Mouse (Mus musculus) gastrocnemius, postnatal 4 days (tissue): ENCODE data around the gene Crk. TPM values are rescaled to one million over a fixed set of nuclear protein-coding genes. Genes with fewer than 3 reads are reported as not detected.
"Not testable (repeated sequence)": the region's sequence is repeated elsewhere in the genome, so short reads cannot be mapped to it uniquely, and the experiment has no call there.

Experiments used
- DNase-seq, 2 experiments: peaks; one replicate each; pipeline ENCODE4 v3.0.0; 2021 to 2022; ENCODE audit warnings: low spot score in 2 of 2, mixed read lengths in 2 of 2
- total RNA-seq, 2 experiments: library from RNA; stranded (reverse); gene quantifications; 2 replicates each; pipeline ENCODE4 v1.2.3; 2021

Crk gene
- total RNA-seq, 2 experiments from 2014 or later, result 67.5 to 76.6 TPM

DNA sequence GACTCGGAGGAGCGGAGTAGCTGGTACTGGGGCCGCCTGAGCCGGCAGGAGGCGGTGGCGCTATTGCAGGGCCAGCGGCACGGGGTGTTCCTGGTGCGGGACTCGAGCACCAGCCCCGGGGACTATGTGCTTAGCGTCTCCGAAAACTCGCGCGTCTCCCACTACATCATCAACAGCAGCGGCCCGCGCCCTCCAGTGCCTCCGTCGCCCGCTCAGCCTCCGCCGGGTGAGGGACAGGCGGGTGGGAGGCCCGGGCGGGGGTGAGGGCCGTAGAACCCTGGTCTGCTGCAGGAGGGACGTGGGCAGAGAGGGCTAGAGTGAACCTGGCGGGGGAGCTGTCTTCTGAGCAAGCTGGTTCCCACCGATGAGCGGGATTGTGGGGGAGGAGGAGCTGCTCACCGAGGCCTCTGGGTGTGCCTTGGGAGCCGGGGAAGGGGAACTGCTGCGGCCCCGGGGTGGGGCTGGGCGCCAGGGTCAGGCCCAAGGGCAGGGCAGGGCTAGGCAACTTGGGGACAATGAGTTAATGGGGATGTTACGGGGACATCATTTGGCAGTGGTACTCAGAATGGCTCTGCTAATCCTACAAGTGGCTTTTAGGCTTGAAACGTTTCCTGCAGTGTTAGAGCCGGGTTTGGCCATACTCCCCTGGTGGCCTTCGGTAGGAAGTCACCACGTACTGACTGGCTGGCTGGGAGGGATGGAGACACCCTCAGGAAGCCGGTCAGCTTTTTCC, 546 bp downstream of the Crk start:
- DNase-seq, result peak; percentile 49 to 68

DNA sequence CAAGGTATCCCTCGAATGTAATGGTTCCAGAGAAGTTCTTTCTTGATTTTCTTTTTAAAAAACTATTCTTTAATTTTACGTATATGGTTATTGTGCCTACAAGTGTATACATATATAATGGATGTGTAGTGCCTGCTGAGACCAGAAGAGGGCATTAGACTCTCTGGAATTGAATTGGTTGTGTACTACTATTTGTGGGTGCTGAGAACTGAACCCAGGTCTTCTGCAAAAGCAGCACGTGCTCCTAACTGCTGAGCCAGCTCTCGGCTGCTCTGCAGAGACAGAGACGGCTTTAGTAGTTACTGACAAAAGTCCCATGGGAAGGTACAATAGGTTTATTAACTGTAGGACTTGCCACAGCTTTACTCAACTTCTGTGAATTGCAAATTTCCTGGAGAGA, 5.4 kb downstream of the Crk start:
- no peak for DNase-seq

DNA sequence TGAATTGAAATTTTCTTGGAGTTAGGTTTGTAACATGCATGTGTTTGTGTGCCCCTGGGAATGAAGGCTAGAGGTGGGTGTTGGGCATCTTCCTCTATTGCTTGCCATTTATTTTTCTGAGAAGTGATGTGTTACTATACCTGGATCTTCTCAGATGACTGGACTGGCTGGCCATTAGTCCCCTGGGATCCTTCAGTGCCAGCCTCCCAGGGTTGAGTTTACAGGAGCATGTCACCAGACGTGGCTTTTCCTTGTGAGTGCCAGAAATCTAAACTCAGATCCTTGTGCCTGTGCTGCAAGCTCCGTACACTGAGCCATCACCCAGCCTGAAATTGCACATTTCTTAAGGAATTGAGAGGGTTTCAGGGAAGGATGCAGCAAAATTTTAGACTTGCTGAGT, 5.9 kb downstream of the Crk start:
- no peak for DNase-seq

DNA sequence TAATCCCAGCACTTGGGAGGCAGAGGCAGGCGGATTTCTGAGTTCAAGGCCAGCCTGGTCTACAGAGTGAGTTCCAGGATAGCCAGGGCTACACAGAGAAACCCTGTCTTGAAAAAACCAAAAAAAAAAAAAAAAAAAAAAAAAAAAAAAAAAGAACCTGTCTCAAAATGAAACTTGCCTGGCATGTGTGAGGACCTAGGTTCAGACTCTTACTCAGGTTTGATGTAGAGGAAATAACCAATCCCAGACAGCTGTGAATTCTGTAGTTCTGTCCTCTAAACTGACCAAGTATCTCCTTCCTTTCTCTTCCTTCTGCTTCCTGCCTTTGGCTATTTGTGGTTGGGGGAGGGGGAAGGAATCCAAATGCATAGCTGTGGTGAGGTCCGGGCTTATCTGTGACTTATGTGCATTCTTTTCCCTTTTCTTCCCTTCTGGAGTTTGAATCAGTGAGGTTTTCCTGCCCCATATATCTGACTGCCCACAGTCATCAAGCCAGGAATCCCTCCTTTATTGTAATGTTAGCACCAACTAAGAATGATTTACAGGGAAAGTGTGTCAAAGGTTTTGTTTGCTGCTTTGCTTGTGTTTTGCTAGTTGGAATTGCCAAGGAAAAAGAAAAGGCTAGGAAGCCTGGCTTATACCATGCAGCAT, 8.4 kb downstream of the Crk start:
- no peak for DNase-seq

DNA sequence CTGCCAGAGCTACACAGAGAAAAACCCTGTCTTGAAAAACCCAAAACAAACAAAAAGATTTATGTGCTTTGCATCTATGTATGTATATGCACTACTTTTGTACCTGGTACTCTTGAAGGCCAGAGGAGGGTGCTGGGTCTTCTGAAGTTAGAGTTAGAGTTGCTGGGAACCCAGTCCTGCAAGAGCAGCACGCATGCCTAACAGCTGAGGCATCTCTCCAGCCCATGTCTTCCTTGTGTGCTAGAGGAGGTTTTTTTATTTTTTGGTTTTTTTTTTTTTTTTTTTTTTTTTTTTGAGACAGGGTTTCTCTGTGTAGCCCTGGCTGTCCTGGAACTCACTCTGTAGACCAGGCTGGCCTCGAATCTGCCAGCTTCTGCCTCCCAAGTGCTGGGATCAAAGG, 9.1 kb downstream of the Crk start:
- no peak for DNase-seq

DNA sequence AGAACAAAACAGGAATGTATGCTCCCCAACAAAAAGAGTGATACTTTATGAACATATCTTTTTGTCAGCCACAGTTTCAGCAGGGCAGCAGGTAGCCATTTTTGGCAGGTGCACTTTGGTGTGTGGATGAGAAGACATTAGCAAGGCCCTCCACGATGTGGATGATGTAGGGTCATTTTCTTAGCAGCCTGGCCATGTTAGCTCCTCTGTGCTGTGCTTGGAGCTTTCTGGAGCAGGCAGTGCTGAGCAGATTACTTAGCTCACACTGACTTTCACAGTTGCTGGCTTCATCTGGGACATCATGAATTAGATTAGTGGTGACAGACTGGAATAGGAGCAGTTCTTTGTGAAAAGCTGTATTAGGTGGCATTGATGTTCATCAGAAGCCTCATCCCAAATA, 10.9 kb downstream of the Crk start:
- DNase-seq, result no peak

DNA sequence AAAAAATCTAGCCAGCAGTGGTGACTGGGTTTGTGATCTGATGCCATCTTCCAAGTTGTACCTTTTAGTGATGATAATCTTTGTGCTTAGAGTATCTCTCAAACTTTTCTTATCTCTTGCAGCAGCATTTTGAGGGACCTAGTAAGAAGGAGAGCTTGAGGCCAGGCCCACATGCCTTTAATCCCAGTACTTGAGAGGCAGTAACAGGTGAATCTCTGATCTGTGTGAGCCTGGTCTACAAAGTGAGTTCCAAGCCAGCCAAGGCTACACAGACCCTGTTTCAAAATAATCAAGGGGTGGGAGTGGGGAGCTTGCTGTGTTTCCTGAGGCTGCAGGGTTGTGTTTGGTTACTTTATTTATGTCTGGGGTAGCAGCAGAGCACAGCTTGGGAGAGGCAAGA, 12.0 kb downstream of the Crk start:
- no peak for DNase-seq

DNA sequence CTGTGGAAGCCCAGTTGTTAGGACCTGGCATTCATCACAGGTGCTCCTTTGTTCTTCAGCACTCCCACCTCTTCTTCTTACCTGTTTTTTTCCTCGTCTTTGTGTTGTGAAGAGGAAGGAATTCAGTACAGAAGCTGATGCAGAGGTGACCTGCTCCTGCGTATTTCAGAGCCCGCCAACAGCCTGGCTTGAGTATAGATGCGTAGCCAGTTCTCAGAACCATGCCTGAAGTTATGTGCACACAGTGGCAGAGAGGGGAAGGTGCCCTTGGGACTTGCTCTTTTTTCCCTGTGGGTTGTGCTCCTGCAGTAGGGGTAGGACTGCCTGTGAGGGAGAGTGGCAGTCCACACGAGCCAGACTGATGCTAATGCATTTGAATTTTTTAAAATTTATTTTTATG, 14.5 kb downstream of the Crk start:
- DNase-seq, result no peak

DNA sequence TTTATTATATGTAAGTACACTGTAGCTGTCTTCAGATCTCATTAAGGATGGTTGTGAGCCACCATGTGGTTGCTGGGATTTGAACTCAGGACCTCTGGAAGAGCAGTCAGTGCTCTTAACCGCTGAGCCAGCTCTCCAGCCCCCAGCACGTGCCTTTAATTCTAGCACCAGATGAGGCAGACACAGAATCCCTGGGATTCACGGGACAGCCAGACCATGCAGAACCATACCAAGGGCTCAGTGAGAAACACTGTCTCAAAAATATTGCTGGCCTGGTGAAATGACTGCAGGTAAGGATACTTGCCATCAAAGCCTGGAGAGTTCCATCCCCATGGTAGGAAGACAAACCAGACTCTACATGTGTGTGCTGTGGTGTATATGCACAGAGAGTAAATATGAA, 18.4 kb downstream of the Crk start:
- not testable (repeated sequence) for DNase-seq

DNA sequence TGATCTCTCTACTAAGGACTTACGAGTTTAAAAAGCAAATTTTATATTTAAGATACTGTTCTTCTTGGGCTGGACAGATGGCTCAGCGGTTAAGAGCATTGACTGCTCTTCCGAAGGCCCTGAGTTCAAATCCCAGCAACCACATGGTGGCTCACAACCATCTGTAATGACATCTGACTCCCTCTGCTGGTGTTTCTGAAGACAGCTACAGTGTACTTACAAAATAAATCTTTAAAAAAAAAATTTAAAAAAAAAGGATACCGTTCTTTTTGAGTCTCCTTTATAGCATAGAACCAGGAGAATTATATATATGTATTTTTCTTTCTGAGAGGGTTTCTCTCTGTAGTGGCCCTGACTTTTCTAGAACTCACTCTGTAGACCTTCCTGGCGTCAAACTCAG, 21.5 kb downstream of the Crk start:
- DNase-seq, result no peak

DNA sequence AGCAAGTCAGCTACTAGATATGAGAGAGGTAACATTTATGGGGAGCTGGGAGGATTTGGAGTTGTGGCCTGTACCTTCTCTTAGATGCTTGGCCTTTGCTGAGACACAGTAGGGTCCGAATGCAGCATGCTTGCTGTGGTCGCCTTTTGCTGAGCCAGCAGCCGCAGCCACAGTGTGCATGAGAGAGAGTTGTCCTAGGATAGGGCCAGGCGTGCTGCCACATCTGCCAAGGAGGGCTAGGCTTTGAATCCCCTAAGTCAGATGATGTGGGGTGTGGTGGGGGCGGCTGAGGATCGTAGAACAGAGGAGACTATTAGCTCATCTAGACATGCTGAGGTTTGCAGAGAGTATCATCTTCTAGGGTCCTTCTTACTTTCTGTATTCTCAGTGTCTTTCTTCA, 23.7 kb downstream of the Crk start:
- DNase-seq, result no peak

DNA sequence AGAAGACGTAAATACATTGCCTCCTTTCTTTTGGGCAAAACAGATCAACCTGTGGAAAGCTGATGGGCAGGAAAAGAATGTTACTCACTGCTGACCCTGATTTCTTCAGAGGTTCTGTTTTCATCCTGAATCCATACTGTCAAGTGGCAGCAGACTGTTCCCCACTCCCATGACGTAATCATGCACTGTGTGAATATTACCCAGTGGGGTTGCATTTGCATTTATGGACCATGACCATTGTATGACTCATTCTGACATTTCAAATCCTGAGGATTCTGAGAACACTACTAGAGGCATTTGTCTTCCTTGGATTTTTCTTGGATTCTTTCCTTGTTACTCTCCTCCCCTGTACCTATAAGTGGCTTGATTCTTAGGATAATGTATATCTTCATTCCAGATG, 24.7 kb downstream of the Crk start:
- DNase-seq, result no peak

DNA sequence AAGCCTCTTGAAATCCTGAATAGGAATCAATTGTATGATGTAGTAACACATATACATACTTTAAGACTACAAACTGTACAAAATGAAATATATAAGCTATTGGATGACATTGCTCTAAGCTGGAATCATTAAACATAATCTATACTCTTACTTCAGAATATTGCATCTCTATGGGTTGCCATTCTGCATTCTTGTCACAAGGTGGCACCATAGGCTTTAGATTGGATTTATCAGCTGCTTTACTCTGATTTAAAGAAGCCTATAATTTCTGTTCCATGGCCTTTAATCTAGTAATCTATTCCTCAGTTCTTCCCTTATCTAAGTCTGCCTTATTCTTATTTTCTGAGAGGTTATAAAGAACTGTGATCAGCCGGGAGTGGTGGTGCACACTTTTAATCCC, 34.9 kb downstream of the Crk start:
- no peak for DNase-seq

DNA sequence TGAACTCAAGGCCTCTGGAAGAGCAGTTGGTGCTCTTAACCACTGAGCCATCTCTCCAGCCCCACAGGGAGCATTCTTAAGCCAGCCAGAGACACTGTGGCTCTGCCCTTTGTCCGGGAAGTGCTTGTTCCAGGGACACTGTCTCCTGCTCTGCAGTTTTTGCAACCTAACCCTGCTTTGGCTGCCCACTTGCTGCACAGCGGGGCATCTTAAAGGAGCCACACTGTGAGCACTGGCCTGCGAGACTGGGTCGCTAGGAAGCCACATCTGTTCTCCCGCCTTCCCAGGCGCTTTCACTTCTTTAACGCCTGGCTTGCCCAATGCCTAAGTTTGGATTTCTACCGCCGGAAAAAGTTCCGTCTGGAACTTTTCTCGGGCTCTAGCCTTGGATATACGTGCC, 36.5 kb downstream of the Crk start:
- no peak for DNase-seq

DNA sequence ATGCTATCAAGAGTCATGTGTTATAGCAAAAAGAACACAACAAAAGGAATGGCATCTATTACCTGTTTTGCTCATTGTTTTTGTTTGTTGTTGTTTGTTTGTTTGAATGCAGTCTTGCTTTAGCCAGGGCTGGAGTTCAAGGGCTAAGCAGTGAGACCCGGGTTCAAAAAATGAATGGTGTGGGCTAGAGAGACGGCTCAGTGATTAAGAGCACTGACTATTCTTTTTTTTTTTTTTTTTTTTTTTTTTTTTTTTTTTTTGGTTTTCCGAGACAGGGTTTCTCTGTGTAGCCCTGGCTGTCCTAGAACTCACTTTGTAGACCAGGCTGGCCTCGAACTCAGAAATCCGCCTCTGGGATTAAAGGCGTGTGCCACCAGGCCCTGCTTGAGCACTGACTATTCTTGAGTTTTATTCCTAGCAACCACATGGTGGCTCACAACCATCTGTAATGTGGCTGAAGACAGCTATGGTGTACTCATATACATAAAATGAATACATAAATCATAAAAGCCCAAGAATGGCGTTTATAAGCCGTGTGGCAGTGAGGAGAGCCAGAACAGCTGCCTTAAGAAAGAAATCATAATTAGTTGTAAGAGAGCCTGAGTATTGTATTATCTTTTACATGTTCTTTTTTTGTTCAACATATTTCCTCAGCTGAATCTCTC, 37.7 kb downstream of the Crk start:
- no peak for DNase-seq

DNA sequence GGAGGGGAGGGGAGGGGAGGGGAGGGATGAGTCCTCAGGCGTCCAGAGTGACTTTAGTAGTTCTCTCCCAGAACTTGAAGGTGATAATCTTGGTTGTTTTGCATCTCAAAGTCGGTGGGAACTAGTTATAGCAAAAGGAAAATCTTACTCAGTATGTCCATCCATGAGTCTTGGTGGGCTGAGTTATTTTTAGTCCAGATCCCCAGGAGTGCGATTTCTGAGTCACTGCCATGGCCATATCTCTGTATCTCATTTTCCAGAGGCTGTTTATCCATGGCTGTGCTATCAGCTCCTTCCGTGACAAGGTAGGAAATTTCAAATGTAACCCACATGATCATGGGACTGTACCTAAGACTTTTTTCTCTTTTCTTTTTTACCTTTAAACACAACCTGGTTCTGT, 43.3 kb downstream of the Crk start:
- DNase-seq, result no peak

DNA sequence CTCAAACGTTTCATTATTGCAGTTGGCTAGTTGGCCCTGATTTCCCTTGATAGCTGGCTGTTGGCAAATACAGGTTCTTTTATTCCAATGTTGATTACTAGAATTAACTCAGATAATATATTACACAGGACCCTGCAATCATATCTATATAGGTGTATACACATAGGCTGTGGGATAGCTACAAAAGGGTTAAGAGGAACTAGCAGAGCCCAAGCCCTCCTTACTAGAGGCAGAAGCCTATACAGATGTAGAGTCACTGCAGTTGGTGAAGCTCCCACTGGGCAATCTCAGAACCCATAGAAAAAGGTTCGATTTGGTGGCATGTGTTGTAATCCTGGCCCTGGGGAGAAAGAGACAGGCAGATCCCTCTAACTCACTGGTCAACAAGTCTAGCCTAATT, 48.1 kb downstream of the Crk start:
- no peak for DNase-seq

DNA sequence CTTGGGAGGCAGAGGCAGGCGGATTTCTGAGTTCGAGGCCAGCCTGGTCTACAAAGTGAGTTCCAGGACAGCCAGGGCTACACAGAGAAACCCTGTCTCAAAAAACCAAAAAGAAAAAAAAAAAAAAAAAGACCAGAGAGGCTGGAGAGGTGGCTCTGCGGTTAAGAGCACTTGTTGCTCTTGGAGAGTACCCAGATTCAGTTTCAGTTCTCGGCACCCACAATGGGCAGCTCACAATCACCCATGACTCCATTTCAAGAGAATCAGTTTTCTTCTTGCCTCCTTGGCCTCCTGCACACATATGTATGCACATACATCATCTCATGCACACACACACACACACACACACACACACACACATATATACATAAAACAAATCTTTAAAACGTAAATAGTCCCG, 48.6 kb downstream of the Crk start:
- not testable (repeated sequence) for DNase-seq

DNA sequence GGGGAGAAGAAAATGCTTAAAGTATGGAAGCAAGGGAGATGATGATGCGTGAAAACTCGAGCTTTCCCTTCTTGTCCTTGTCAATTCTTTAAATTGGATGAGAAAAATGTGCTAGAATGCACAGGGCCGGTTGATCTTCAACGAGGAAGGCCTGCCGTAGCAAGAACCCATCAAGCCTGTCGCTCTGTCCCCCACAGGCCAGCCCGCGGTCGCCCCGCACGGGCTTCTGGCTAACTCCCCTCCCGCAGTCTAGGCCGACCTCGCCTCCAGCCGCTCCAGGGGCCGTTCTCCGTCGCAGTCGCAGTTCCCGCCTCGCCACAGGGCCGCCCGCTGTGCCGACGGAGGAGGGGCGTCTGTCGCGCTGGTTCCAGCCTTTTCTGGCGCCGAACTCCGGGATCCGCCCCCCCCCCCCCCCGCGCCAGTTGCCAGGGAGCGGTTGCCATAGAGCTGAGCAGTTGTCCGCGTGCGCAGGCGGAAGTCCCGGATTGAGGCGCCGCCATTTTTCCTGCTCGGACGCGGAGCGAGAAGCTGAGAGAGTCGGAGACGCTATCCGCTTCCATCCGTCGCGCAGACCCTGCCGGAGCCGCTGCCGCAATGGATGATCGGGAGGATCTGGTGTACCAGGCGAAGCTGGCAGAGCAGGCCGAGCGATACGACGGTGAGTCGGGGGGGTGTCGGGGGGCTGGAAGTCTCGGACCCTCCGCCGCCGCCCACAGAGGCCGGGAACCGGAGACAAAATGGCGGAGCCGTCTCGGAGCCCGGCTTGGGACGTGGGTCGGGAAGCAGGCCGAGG, 53.6 kb downstream of the Crk start, which contains the start of gene Ywhae:
TSS of gene Ywhae (plus strand) at position 436 of the 793 bp plus-strand sequence.
- peak; percentile 84 to 90 for DNase-seq

DNA sequence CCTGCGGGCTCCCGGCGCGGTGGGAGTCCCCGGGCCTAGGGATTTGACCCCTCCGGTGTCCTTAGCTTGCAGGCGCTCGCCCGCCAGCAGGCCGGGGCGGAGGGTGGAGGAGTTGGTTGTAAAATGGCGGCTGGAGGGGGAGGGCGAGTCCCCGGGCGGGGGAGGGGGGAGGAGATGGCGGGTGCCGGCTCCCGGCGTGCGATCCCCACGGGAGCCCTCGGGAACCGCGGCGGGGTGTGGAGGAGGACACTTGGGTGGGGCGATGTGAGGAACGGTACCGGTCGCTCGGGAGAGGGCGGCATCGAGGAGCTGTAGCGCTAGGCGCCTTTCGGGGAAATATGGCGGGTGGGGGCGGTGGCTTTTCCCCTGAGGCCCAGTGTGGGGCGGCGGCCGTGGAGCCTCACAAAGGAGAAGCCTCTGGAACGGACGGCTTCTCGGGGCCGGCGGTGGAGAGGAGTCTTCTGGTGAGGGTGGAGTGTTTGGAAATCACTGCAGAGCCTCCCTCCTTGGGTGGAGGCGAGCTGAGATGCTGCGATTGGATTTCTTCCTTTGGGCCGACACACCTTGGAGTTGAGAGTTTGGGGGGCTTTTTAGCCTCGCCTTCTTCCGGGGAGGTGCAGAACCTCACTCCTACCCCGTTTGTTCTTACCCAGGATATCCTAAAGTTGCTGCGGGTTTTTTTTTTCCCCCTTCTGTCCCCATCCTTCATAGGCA, 54.3 kb downstream of the Crk start:
- peak; percentile 66 to 80 for DNase-seq
